Mouse (Mus musculus) cerebellum, adult 18-20 months (tissue): ENCODE measurements around the gene Prkag2.

ENCODE experiments used
- DNase-seq, 2 experiments: peaks; one replicate each; pipeline ENCODE4 v3.0.0; 2021

Gene Prkag2

DNA sequence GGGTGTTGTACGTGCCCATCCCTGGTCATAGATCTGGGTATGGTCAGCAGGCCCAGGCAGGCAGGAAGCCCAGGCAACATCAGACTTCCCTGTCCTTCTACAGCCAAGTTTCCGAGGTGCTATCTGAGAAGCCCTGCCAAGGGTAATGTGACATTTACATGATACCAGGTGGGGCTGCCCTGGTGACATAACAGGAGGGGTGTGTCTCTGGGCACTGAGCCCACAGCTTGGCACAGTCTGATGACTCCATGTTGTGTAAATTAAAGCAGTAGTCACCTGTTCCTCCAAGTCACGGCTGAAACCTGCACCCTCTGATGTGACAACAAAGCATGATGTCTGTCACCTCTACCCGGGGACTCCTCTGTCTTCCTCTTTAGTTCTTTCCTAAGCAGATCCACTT lies 136.7 kb downstream of the Prkag2 start:
- DNase-seq: peak; percentile 42 to 49

DNA sequence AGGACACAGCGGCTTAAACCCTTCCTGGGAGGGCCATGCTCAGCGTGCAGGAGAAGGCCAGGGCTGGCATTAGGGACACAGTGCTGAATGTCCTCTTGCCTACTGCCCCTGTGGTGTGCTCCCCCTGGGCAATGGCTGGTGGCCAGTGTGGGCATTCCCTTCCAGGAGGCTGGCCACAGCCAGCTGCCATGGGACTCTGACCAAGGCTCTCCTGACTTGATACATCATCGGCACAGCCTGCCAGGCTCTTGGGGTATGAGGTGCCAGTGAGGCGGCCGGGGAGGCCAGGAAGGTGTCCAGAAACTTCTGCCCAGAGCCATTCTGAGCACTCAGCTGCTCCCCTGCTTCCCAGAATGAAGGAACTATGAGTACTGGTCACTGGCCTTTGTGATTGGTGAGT lies 139.7 kb downstream of the Prkag2 start:
- DNase-seq: peak; percentile 52 to 58

DNA sequence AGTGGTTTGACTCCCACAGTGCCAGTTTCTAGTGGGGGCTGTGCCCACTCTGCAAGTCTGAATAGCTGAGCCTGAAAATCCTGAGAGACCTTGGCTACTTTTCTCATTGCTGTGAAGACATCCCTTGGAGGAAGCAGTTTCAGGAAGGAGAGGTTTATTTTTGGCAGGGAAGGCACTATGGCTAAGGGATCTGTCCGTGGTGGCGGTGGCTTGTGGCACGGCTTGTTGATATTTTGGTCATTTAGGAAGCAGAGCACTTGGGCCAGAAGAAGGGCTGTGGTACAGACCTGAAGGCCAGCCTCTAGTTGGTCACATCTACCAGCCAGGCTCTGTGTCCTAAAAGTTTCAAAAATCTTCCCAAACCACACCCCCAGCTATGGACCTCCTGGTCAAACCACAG lies 140.7 kb downstream of the Prkag2 start:
- DNase-seq: no peak

- no peak for DNase-seq
Measured at GRCm38 (mm10) chr5:24958596-24958995, 141.8 kb downstream of the Prkag2 start.

GRCm38 (mm10) chr5:24956891-24957290 lies 143.6 kb downstream of the Prkag2 start:
- peak; percentile 38 to 55 for DNase-seq

DNA sequence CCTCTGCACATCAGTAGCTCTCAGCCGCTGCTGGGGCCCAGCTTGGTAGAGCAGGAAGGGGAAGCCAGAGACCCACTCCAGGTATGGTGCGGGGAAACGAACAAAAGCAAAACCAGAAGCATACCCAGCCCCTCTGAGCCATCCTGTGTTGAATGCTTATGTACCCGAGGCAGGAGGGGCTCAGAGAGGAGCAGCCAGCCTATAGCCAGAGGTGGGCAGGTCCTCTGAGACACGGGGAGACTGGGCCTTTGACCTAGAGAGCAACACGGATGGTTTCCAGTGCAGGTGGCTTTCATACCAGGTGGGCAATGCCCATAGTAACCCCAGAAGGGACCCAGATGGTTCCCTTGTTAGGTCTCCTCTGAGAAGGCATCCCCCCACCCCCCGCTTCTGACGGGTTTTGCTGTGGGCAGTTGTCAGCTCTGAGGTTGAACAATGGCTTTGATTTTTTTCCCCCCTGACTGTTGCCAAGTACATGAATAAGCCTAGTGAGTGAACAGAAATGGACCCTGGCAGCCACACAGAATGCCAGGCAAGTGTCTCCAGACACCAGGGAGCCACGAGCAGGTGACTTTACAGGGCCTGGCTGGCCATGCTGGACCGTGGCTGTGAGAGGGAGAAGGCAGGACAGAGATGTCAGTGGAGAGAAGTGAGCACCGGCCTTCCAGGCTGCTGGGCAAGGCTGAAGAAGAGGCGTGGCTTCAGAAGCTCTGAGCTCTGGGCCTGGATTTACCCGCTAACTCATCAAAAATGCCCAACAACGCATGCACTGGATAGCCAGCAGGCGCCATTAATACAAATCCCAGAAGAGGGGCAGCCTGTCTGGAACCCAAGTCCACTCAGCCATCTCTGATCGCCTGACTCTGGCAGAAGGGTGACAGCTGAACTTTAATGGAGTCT lies 147.3 kb downstream of the Prkag2 start:
- peak; percentile 46 to 62 for DNase-seq

DNA sequence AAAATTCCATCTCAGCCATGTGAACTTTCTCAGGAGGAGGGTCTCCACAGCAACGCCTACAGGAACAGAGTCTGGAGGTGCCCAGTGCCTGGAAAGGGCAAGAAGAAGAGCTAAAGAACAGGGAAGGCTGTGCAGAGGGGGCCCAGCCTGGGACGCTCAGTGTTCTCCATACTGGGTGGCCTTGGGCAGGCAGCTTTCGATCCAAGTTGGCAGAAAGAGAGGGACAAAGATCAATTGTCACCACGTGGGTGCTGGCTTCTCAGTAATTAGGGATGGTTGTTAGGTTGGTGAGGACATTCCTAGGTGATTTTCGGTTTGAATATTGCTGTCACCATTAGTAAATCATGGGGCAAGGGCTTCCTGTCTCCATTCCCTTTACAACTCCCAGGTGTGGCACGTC lies 148.2 kb downstream of the Prkag2 start:
- no peak for DNase-seq

- DNase-seq: no peak
Measured at GRCm38 (mm10) chr5:24950891-24951574, 149.4 kb downstream of the Prkag2 start.

- DNase-seq: no peak
Measured at GRCm38 (mm10) chr5:24950039-24950438, 150.4 kb downstream of the Prkag2 start.

GRCm38 (mm10) chr5:24938046-24938822 lies 162.2 kb downstream of the Prkag2 start:
- DNase-seq: peak; percentile 52 to 70

DNA sequence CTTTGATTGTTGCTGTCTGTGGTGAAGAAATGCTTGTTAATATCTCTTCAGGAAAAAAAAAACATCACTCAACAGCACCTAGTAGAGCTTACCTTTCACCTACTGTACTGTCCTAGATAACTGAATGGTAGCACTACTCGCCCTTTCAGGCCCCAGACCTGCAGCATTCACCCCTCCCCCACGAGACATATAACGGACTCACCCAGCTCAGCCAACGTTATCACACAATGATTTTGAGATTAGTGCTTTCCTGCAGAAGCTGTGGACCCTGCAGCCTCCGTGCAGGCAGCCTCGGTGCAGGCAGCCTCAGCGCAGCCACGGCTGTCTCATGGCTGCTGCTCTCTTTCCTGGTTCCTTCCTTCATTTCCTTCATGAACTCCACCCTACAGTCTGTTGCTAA lies 164.0 kb downstream of the Prkag2 start:
- DNase-seq: no peak

GRCm38 (mm10) chr5:24935446-24935845 lies 165.0 kb downstream of the Prkag2 start:
- DNase-seq: no peak

DNA sequence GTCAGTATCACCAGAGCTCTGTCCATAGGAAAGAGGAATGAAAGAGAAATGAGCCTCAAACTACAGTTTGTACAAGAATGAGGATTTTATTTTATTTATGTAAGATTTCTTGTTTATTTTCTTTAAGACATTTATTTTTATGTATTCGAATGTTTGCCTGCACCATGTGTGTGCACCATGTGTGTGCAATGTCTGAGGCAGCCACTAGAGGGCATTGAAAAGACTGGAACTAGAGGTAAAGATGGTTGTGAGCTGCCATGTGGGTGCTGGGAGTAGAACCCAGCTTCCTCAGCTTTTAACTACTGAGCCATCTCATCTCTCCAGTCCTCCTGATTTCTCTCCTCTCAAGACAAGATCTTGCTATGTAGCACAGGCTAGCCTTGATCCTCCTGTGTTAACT lies 166.7 kb downstream of the Prkag2 start:
- no peak for DNase-seq

GRCm38 (mm10) chr5:24931578-24932185 lies 168.8 kb downstream of the Prkag2 start:
- DNase-seq: no peak

GRCm38 (mm10) chr5:24930831-24931577 lies 169.4 kb downstream of the Prkag2 start:
- DNase-seq: no peak

GRCm38 (mm10) chr5:24928816-24929215 lies 171.6 kb downstream of the Prkag2 start:
- DNase-seq: no peak

- DNase-seq: no peak
Measured at GRCm38 (mm10) chr5:24927706-24928105, 172.7 kb downstream of the Prkag2 start.

DNA sequence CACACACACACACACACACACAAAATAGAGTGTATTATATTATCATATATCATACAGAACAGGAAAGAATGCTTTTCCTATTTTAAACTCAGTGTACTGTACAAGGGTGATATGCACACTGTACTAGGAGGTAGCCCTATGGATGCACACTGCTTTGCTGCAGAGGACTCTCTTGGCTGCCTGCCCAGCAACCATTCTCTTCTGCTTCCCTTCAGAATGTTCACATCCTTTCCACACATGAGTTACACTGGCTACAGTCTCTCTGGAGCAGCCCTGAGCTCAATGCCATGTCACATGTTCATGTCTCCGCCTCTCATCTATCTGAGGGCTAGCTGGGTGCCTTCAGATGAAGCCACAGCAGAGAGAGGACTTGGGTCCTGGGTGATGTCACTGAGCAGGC lies 181.3 kb downstream of the Prkag2 start:
- DNase-seq: no peak

GRCm38 (mm10) chr5:24916511-24916910 lies 183.9 kb downstream of the Prkag2 start:
- peak; percentile 56 to 70 for DNase-seq

- DNase-seq: no peak
Measured at GRCm38 (mm10) chr5:24915119-24915518, 185.3 kb downstream of the Prkag2 start.

GRCm38 (mm10) chr5:24913656-24914055 lies 186.8 kb downstream of the Prkag2 start:
- no peak for DNase-seq
